Mouse (Mus musculus): Measurements from ENCODE around the gene Rpl15. TPM values are rescaled to one million over a fixed set of nuclear protein-coding genes. Genes with fewer than 3 reads are reported as not detected.

The Rpl15 gene
- 253 and 422 TPM in 2 replicates for total RNA-seq (2023)

GRCm38 (mm10) chr14:18270529-18271441 lies at the start of gene Rpl15, which contains the start of gene Nkiras1:
Gene Rpl15, minus strand, starts transcription at chr14:18271391.
Gene Nkiras1, plus strand, starts transcription at chr14:18271136.

GRCm38 (mm10) chr14:18238750-18239731 lies 32.1 kb downstream of the Rpl15 start, which contains the start of gene Nr1d2:
Gene Nr1d2, minus strand, starts transcription at chr14:18239127.

Other genes starting within 250 kb of the Rpl15 start
- 14.1 and 20.6 TPM in 2 replicates for gene Nr1d2, start 32.3 kb downstream of the Rpl15 start, total RNA-seq (2023)
- 4.6 and 5.3 TPM in 2 replicates for gene Nkiras1, start 255 bp downstream of the Rpl15 start, total RNA-seq (2023)
- gene Ube2e1, start 60.5 kb upstream of the Rpl15 start, total RNA-seq (2023) = 36.5 and 41.5 TPM in 2 replicates